Mouse (Mus musculus) neural tube, embryonic 12.5 days (tissue): ENCODE measurements around the gene Mavs. TPM values are rescaled to one million over a fixed set of nuclear protein-coding genes. Genes with fewer than 3 reads are reported as not detected.

Experiments used
- ATAC-seq: fragments of 200-750 bp; cut with Nextera tagmentation; 2 replicates; pipeline ENCODE4 v1.8.0; 2017; ENCODE audit warnings: low read depth, mild to moderate bottlenecking, moderate TSS enrichment, moderate library complexity; ENCODE audit not compliant: low FRiP score
- H3K27ac ChIP-seq: fragments of 300-500 bp; sonication (generic); 2 replicates; pipeline ENCODE4 v1.5.1; 2016
- H3K27me3 ChIP-seq: fragments of 300-500 bp; sonication (generic); replicated peaks from 2 replicates; pipeline ENCODE4 v1.6.1; 2016; ENCODE audit warnings: mild to moderate bottlenecking
- H3K36me3 ChIP-seq: fragments of 300-500 bp; sonication (generic); 2 replicates; pipeline ENCODE4 v1.6.1; 2016; ENCODE audit warnings: mild to moderate bottlenecking
- H3K4me1 ChIP-seq: fragments of 300-500 bp; sonication (generic); 2 replicates; pipeline ENCODE4 v1.6.1; 2016
- H3K4me2 ChIP-seq: fragments of 300-500 bp; sonication (generic); replicated peaks from 2 replicates; pipeline ENCODE4 v1.6.1; 2016; ENCODE audit warnings: mild to moderate bottlenecking
- H3K4me3 ChIP-seq: fragments of 300-500 bp; sonication (generic); 2 replicates; pipeline ENCODE4 v1.5.1; 2016
- H3K9ac ChIP-seq: fragments of 300-500 bp; sonication (generic); 2 replicates; pipeline ENCODE4 v1.6.1; 2016; ENCODE audit warnings: mild to moderate bottlenecking
- H3K9me3 ChIP-seq: fragments of 300-500 bp; sonication (generic); 2 replicates; pipeline ENCODE4 v1.6.1; 2016; ENCODE audit warnings: mild to moderate bottlenecking
- WGBS: fragments of 180-500 bp; shearing (Covaris S2); methylation state at CpG from one replicate; pipeline ENCODE4 v1.1.7; 2016; 5-methylcytosine and 5-hydroxymethylcytosine counted together
- polyA plus RNA-seq: library from polyadenylated mRNA; unstranded; fragments of >200 nt; fragmentation: Nextera tagmentation; extraction: Ambion mirVana; gene quantifications from 2 replicates; pipeline ENCODE4 v1.2.1, GENCODE M21; 2016

Gene Mavs
- polyA plus RNA-seq, 1 experiment from 2014 or later, result 10.3 TPM

- 92% methylated on average over 7 of the region's 7 CpGs for WGBS
- no peak for ATAC-seq
- no peaks in the 10 kb centered on the region for H3K4me1 ChIP-seq
- H3K9ac ChIP-seq, result no peak overlapping the region
- H3K4me2 ChIP-seq, result no peak overlapping the region
- no peak overlapping the region for H3K27ac ChIP-seq
- H3K36me3 ChIP-seq, result peaks cover 40% of the 10 kb centered on the region
- H3K4me3 ChIP-seq, result no peak overlapping the region
- no peaks in the 10 kb centered on the region for H3K27me3 ChIP-seq
- no peaks in the 10 kb centered on the region for H3K9me3 ChIP-seq
Observed at GRCm38 (mm10) chr2:131242929-131243328, 9.1 kb downstream of the Mavs start.

GRCm38 (mm10) chr2:131253681-131254328 is 19.9 kb downstream of the Mavs start:
- 23% methylated on average over 7 of the region's 7 CpGs for WGBS
- Histone ChIP-seq H3K4me1 (no peaks in the 10 kb centered on the region), H3K9me3 (no peaks in the 10 kb centered on the region), H3K9ac (no peak overlapping the region), H3K36me3 (no peaks in the 10 kb centered on the region), H3K27ac (no peak overlapping the region), H3K27me3 (no peaks in the 10 kb centered on the region), H3K4me3 (no peak overlapping the region), H3K4me2 (0 out of 2 replicates have a peak overlapping the region, but pooled peaks have one; percentile 9)
- 0 out of 2 replicates have a peak, but pooled peaks have one; percentile 48 for ATAC-seq

- Histone ChIP-seq H3K4me2 (no peak overlapping the region), H3K9ac (no peak overlapping the region), H3K9me3 (no peaks in the 10 kb centered on the region), H3K27ac (no peak overlapping the region), H3K27me3 (no peaks in the 10 kb centered on the region), H3K4me3 (no peak overlapping the region), H3K36me3 (no peaks in the 10 kb centered on the region), H3K4me1 (no peaks in the 10 kb centered on the region)
- ATAC-seq, result no peak
- 59% methylated on average over 2 of the region's 2 CpGs for WGBS
Observed at GRCm38 (mm10) chr2:131254329-131254713, 20.5 kb downstream of the Mavs start.

DNA sequence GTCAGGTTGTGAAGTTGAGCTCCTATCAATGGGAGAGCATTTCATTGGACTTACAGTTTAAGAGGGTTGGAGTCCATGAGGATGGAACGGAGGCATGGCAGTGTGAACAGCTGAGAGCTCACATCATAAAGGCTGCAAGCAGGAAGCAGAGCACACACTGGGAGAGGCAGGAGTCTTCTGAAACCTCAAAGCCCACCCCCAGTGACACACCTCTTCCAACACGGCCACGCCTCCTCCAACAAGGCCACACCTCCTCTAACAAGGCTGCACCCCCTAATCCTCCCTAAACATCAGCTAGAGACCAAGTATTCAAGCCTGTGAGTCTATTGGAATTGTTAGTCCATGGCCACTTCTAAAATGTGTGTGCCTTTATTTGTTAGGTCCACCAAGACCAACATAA is 21.9 kb downstream of the Mavs start:
- Histone ChIP-seq H3K4me1 (no peaks in the 10 kb centered on the region), H3K4me3 (no peak overlapping the region), H3K27me3 (no peaks in the 10 kb centered on the region), H3K4me2 (no peak overlapping the region), H3K36me3 (no peaks in the 10 kb centered on the region), H3K9me3 (no peaks in the 10 kb centered on the region), H3K9ac (no peak overlapping the region), H3K27ac (no peak overlapping the region)
- WGBS, result 64% methylated on average over 3 of the region's 3 CpGs
- no peak for ATAC-seq

- H3K9me3 ChIP-seq, result no peaks in the 10 kb centered on the region
- H3K4me1 ChIP-seq, result no peaks in the 10 kb centered on the region; the same call in 1 of the 2 replicates
- WGBS, result 85% methylated on average over 8 of the region's 8 CpGs
- no peak overlapping the region for H3K9ac ChIP-seq
- no peak overlapping the region for H3K4me2 ChIP-seq
- H3K27ac ChIP-seq, result no peak overlapping the region
- ATAC-seq, result no peak
- H3K27me3 ChIP-seq, result no peaks in the 10 kb centered on the region
- H3K36me3 ChIP-seq, result no peaks in the 10 kb centered on the region
- H3K4me3 ChIP-seq, result no peak overlapping the region
Observed at GRCm38 (mm10) chr2:131258693-131259092, 24.8 kb downstream of the Mavs start.

DNA sequence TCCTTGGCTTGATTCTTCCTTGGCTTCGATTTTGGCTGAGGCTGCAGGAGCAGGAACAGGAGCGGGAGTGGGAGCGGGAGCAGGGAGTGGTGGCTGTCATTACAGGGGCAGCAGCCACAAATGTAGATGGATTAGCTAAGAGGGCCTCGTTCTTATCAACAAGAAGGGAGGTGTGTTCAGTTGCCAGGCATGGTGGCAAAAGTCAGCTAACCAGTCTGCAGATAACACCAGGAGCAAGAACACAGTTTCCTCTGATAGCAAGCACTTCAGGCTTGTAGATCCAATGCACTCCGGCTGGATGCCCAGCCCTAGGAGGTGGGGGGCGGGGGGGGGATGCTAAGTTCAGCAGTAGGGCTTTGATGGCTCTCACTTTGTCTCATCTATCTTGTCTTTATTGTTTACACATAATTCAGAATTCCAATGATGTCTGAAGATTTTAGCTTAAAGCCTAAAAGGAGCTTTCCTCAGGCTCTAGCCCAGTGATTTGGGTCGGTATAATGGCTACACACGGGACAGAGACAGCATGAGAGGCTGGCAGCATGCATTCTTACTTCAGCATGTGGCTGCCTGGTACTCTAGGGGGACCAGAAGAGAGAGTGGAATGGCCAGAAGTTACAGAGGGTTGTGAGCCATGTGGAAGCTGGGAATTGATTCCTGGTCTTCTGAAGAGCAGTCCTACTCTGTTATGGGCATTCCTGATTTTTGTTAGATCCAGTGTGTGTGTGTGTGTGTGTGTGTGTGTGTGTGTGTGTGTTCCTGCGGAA is 26.9 kb downstream of the Mavs start:
- WGBS, result 72% methylated on average over 9 of the region's 9 CpGs
- Histone ChIP-seq H3K27ac (no peak overlapping the region), H3K27me3 (no peaks in the 10 kb centered on the region), H3K4me1 (peaks cover 14% of the 10 kb centered on the region), H3K4me3 (no peak overlapping the region), H3K9ac (peak overlapping the region; percentile 95; the same call in 1 of the 2 replicates), H3K36me3 (no peaks in the 10 kb centered on the region), H3K9me3 (no peaks in the 10 kb centered on the region), H3K4me2 (no peak overlapping the region)
- ATAC-seq, result no peak

DNA sequence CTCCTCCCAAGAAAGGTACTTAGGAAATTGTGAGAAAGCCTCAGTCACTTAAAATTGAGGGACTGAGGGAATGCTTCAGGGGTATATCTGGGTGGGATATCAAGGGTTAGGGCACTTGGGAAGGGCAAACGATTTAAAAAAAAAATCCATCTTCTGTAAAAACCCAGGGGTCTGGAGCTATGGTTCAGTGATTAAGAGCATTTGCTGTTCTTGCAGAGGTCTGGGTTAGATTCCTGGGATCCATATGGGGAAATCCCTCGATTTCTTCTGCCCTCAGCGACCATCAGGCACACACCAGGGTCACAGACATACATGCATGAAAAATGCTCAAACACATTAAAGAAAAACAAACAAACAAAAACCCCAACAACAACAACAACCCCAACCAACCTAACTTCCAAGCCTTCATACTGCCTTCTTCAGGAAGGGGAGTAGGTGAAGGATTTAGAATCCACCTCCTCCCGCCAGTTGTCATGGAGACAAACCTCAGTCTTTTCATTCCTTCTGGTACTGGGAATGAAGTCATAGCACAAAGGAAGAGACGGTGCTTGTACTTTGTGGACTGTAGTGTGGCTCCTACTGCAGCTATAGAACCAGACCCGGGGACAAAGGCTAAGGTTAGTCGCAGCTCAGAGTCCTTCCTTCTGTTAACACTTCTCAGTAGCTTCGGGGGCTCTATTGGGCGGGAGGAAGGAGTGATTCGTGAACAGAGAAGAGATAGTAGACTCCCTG is 27.8 kb downstream of the Mavs start:
- ATAC-seq, result peak; percentile 88
- Histone ChIP-seq H3K4me1 (peaks cover 14% of the 10 kb centered on the region), H3K9ac (peak overlapping the region; percentile 95), H3K36me3 (no peaks in the 10 kb centered on the region), H3K4me3 (peak overlapping the region; percentile 95), H3K27me3 (no peaks in the 10 kb centered on the region), H3K9me3 (no peaks in the 10 kb centered on the region), H3K4me2 (peak overlapping the region; percentile 78), H3K27ac (peak overlapping the region; percentile 85)
- WGBS, result 6% methylated on average over 10 of the region's 10 CpGs

- peak; percentile 100 for ATAC-seq
- under 1% methylated on average over 49 of the region's 49 CpGs for WGBS
- H3K4me1 ChIP-seq, result peaks cover 14% of the 10 kb centered on the region
Observed at GRCm38 (mm10) chr2:131262213-131262672, 28.4 kb downstream of the Mavs start, which contains the start of gene Pank2. Gene Pank2, plus strand, starts transcription at chr2:131262495.

DNA sequence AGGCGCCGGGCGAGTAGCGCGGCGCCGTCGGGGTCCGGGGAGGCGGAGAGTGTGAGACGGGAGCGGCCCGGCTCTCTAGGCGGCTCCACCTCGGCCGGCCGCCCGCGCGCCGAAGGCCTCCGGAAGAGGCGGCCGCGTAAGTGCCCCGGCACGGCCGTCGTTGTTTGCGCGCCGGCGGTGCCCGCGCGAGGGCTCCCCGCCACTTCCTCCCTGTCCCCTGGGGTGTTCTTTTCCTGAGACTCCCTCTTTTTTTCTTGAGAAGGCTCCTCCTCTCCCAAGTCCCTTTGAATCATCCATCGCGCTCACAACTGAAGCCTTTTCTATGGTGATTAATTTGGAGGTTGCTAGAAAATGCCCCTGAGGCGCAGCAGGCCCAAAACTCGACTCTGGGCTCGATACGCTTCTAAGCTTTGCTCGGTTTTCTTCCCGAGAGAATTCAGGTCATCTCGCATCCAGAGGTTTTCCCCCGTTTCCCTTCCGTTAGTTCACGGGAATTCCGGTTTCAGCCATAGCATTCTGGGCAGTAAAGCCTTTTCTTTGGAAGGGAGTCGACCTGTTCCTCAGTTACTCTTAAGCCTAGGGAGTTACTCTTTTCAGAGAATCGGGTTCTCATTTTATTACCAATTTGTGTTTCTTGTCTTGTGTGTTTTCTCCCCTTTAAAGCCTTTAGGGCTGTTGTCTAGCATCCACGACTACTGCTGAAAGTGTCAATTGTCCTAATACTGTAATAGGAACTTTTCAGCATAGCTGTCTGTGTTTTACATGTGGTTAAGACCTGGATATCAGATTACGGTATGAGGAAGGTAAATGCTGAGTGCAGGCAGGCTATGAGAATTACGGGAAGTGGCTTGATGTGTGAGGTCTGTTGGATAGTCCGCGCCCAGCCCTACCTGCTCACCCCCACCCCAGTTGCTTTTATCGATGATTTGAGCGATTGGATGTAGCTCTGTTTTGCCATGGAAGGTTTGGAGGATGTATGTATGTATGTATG is 29.1 kb downstream of the Mavs start:
- peak; percentile 73 for ATAC-seq
- no peaks in the 10 kb centered on the region for H3K36me3 ChIP-seq
- peak overlapping the region; percentile 95 for H3K9ac ChIP-seq
- peaks cover 14% of the 10 kb centered on the region for H3K4me1 ChIP-seq
- peak overlapping the region; percentile 95 for H3K4me3 ChIP-seq
- peak overlapping the region; percentile 78 for H3K4me2 ChIP-seq
- under 1% methylated on average over 59 of the region's 59 CpGs for WGBS
- no peaks in the 10 kb centered on the region for H3K9me3 ChIP-seq
- H3K27ac ChIP-seq, result peak overlapping the region; percentile 96
- no peaks in the 10 kb centered on the region for H3K27me3 ChIP-seq

More at GRCm38 (mm10) chr2:131262213-131262672, 28.4 kb downstream of the Mavs start, which contains the start of gene Pank2:
- peak within 1 kb of the TSS; percentile 95 for H3K4me3 ChIP-seq
- H3K9me3 ChIP-seq, result no peaks in the 10 kb centered on the region
- H3K27ac ChIP-seq, result peak within 1 kb of the TSS; percentile 96
- peak within 1 kb of the TSS; percentile 95 for H3K9ac ChIP-seq
- H3K27me3 ChIP-seq, result no peaks in the 10 kb centered on the region
- no peaks in the 10 kb centered on the region for H3K36me3 ChIP-seq
- peak within 1 kb of the TSS; percentile 78 for H3K4me2 ChIP-seq

DNA sequence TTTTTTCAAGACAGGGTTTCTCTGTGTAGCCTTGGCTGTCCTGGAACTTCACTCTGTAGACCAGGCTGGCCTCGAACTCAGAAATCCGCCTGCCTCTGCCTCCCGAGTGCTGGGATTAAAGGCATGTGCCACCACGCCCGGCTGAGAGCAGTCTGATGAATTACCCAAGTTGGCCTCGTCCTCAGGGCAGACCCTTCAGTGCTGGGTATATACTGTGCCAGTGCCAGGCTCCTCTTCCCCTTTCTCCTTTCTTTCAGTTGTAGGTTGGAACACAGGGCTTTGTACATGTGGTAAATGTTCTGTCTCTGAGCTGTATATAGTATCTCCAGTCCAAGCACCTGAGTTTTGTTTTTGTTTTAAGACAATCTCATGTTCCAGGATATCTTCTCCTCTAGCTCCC is 30.2 kb downstream of the Mavs start:
- H3K4me3 ChIP-seq, result no peak overlapping the region
- H3K27me3 ChIP-seq, result no peaks in the 10 kb centered on the region
- H3K9me3 ChIP-seq, result no peaks in the 10 kb centered on the region
- no peak overlapping the region for H3K27ac ChIP-seq
- peak overlapping the region; percentile 78 for H3K4me2 ChIP-seq
- peaks cover 14% of the 10 kb centered on the region for H3K4me1 ChIP-seq
- ATAC-seq, result no peak
- no peaks in the 10 kb centered on the region for H3K36me3 ChIP-seq
- WGBS, result 72% methylated on average over 6 of the region's 6 CpGs
- H3K9ac ChIP-seq, result no peak overlapping the region

DNA sequence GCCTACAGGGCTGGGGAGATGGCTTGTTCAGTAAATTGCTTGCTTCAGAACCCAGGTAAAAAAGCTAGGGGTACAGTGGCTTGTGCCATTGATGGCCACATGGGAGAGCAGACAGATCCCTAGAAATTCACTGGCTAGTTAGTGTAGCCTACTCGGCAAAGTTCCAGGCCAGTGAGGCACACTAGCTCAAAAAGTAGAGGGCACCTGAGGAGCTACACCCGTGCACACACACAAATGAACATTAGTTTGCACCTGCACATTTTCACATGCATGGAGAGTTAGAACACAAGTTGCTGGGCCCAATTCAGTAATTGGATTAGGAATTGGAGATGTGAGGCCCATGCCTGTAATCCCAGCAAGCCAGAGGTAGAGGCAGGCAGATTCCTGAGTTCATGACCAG is 31.2 kb downstream of the Mavs start:
- H3K27me3 ChIP-seq, result no peaks in the 10 kb centered on the region
- no peak overlapping the region for H3K9ac ChIP-seq
- no peaks in the 10 kb centered on the region for H3K9me3 ChIP-seq
- peak overlapping the region; percentile 78; the same call in 1 of the 2 replicates for H3K4me2 ChIP-seq
- peaks cover 14% of the 10 kb centered on the region for H3K4me1 ChIP-seq
- no peak overlapping the region for H3K27ac ChIP-seq
- ATAC-seq, result no peak
- H3K4me3 ChIP-seq, result no peak overlapping the region
- H3K36me3 ChIP-seq, result no peaks in the 10 kb centered on the region
- 85% methylated on average over 2 of the region's 2 CpGs for WGBS
